Mouse (Mus musculus): ENCODE measurements around the gene Snx1.

GRCm38 (mm10) chr9:66146141-66146540 is 19.8 kb upstream of the Snx1 start:
- TF ChIP-seq CTCF (IDR thresholded peaks at IDR 0.05; ENCODE audit: control insufficient read depth, insufficient read depth, insufficient replicate concordance, low read depth, low read length) (no peak), POLR2A (IDR thresholded peaks at IDR 0.05; ENCODE audit: control insufficient read depth, low read depth, low read length) (no peak)

Data from testis, adult 2 months (tissue).